Mouse (Mus musculus) limb, embryonic 14.5 days (tissue): ENCODE measurements at regions not wholly inside any gene's neighbourhood (a gene's known extent, or its start where the extent isn't known, plus 50 kb on each side); places are given as distances from the start of the nearest gene placed in this dataset. TPM values are rescaled to one million over a fixed set of nuclear protein-coding genes. Genes with fewer than 3 reads are reported as not detected.
"Not testable (repeated sequence)": the region's sequence is repeated elsewhere in the genome, so short reads cannot be mapped to it uniquely, and the experiment has no call there.

Source experiments
- ATAC-seq: fragments of 200-750 bp; cut with Nextera tagmentation; 2 replicates; pipeline ENCODE4 v1.8.0; 2017; ENCODE audit warnings: low read depth, moderate number of reproducible peaks, moderate TSS enrichment; ENCODE audit not compliant: low FRiP score
- DNase-seq: peaks from one replicate; pipeline ENCODE4 v3.0.0-alpha.2; 2015; ENCODE audit warnings: low spot score
- H3K27ac ChIP-seq: fragments of 300-500 bp; sonication (generic); replicated peaks from 2 replicates; pipeline ENCODE4 v1.5.1; 2014; ENCODE audit warnings: low read depth, mild to moderate bottlenecking, low read length, moderate library complexity, mixed read lengths
- H3K27me3 ChIP-seq: fragments of 300-500 bp; sonication (generic); 2 replicates; pipeline ENCODE4 v1.6.1; 2014; ENCODE audit warnings: low read length, mixed read lengths; ENCODE audit not compliant: control insufficient read depth, insufficient read depth
- H3K36me3 ChIP-seq: fragments of 300-500 bp; sonication (generic); 2 replicates; pipeline ENCODE4 v1.6.1; 2014; ENCODE audit warnings: mild to moderate bottlenecking, low read length, moderate library complexity, mixed read lengths; ENCODE audit not compliant: control insufficient read depth, insufficient read depth
- H3K4me1 ChIP-seq: fragments of 300-500 bp; sonication (generic); 2 replicates; pipeline ENCODE4 v1.6.1; 2014; ENCODE audit warnings: antibody characterized with exemption, low read length, mixed read lengths; ENCODE audit not compliant: control insufficient read depth, insufficient read depth
- H3K4me2 ChIP-seq: fragments of 300-500 bp; sonication (generic); replicated peaks from 2 replicates; pipeline ENCODE4 v1.6.1; 2014; ENCODE audit warnings: low read depth, mild to moderate bottlenecking, low read length, moderate library complexity; ENCODE audit not compliant: severe bottlenecking
- H3K4me3 ChIP-seq: fragments of 300-500 bp; sonication (generic); replicated peaks from 2 replicates; pipeline ENCODE4 v1.5.1; 2014; ENCODE audit warnings: low read length
- H3K9ac ChIP-seq: fragments of 300-500 bp; sonication (generic); 2 replicates; pipeline ENCODE4 v1.6.1; 2014; ENCODE audit warnings: mild to moderate bottlenecking, low read depth, low read length, moderate library complexity; ENCODE audit not compliant: severe bottlenecking
- H3K9me3 ChIP-seq: fragments of 300-500 bp; sonication (generic); 2 replicates; pipeline ENCODE4 v1.6.1; 2016; ENCODE audit warnings: low read length; ENCODE audit not compliant: control insufficient read depth
- WGBS: fragments of 180-500 bp; shearing (Covaris S2); extraction: QIAGEN DNeasy Blood & Tissue Kit; methylation state at CpG from one replicate; pipeline ENCODE4 v1.1.7; 2014; 5-methylcytosine and 5-hydroxymethylcytosine counted together
- microRNA-seq: library from miRNA; unstranded; fragments of <30 nt; microRNA quantifications from one replicate; pipeline ENCODE4, GENCODE M21; 2016

DNA sequence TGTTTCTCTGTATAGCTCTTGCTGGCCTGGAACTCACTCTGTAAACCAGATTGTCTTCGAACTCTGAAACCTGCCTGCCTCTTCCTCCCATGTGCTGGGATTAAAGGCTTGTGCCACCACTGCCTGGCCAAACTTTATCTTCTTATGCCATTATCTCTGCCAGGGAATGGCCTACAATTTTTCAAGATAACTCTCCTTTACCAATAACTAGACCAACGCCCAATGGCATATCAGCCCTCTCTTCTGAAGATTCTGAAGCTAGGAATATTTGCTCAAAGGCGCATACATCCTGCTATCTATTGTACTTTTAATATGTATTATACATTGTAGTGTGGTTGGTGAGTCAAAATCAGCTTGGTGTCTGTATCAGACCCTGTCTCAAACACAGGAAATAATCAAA, 235.4 kb upstream of the Cts3 start:
- H3K27me3 ChIP-seq, DNase-seq, H3K9ac ChIP-seq, H3K4me2 ChIP-seq, H3K4me3 ChIP-seq, ATAC-seq, H3K9me3 ChIP-seq, H3K27ac ChIP-seq, H3K36me3 ChIP-seq, H3K4me1 ChIP-seq: not testable (repeated sequence)
- 95% methylated on average over 3 of the region's 3 CpGs for WGBS

DNA sequence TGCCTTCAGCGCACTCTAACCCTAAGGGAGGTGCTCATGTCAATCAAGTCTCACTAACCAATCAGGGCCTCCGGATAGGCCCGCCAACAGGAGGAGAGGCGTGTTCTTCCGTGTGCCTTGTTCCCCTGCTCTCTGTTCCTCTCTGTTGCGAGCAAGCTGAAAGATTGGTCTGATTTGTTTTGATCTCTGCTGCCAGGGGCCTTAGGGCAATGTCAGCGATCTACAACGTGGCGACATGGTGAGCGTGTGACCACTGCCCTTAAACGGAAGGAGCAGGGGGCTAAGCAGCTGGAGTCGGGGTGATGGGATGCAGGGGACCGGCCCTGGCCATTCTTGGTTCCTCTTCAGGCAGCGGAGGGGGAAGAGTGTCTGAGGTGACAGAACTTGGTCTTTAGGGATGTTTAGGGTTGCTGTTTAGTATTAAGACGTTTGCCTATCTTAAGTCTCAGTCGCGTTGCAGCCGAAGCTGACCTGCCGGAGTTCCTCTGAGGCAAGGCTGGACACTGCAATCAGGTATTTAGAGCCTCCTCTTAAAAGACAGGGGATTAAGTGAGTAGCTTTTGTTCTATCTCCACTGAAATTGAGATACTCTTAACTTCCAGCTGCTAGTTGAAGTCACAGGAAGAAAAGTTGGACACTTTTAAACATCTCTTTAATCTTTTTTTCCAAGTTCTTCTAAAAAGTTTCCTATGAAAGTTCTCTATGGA, 234.4 kb upstream of the Cts3 start:
- ATAC-seq, H3K4me1 ChIP-seq, H3K27me3 ChIP-seq, H3K27ac ChIP-seq, H3K36me3 ChIP-seq, H3K9me3 ChIP-seq: not testable (repeated sequence)
- Histone ChIP-seq H3K4me2 (peak overlapping the region; percentile 47), H3K9ac (peak overlapping the region; percentile 75), H3K4me3 (peak overlapping the region; percentile 53)
- peak; percentile 60 for DNase-seq
- WGBS = 1% methylated on average over 19 of the region's 19 CpGs

DNA sequence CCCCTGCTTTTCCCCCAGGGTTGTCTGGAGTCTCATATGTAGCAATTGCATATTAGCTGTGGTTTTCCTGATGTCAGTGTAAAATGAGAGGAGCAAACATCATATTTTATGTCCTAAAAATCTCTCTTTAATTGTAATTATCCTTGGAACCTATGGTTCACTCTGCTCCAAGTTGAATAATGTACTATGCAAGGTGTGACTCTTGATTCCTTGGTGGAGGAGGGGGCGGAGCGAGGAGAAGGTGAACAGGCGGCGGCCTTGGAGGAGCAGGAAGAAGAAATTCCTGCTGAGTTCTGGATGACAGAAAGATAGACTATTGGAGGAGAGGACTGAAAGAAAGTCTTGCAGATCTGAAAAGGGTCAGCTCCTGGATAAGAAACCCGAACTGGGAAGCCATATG, 233.8 kb upstream of the Cts3 start:
- ATAC-seq, H3K27me3 ChIP-seq, DNase-seq, H3K4me1 ChIP-seq, H3K9ac ChIP-seq, H3K9me3 ChIP-seq, H3K36me3 ChIP-seq, H3K27ac ChIP-seq: not testable (repeated sequence)
- 20% methylated on average over 5 of the region's 5 CpGs for WGBS
- Histone ChIP-seq H3K4me3 (peak overlapping the region; percentile 53), H3K4me2 (peak overlapping the region; percentile 47; the same call in 1 of the 2 replicates)

DNA sequence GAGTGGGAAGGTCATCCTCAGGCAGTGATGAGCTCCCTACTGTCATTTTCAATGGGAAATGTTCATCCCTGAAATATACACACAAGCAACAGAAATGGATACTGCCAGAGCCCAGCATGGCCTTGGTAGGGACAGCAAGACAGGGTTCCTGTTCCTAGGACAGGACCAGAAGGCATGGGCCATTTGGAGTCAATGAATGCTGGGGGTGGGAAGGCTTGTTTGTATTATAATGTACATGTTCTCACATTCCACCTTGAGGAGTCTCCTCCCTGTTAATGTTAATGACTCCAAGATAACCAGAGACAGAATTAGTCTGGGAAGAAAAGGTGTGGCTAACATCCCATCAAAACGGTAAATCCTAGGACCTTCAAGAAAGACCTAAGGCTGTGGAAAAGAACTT, 193.5 kb upstream of the Cts3 start:
- not testable (repeated sequence) for H3K4me3 ChIP-seq, ATAC-seq, H3K9me3 ChIP-seq, H3K36me3 ChIP-seq, H3K27me3 ChIP-seq, H3K4me2 ChIP-seq, H3K9ac ChIP-seq, H3K4me1 ChIP-seq, H3K27ac ChIP-seq, DNase-seq
- WGBS = 76% methylated on average over 1 of the region's 1 CpGs

Small RNAs in the stretch of these regions (microRNA-seq; reads per million reads assigned to microRNA genes)
- gene Gm23739 = not detected
